Mouse (Mus musculus): ENCODE measurements around the gene Loxl4.

DNA sequence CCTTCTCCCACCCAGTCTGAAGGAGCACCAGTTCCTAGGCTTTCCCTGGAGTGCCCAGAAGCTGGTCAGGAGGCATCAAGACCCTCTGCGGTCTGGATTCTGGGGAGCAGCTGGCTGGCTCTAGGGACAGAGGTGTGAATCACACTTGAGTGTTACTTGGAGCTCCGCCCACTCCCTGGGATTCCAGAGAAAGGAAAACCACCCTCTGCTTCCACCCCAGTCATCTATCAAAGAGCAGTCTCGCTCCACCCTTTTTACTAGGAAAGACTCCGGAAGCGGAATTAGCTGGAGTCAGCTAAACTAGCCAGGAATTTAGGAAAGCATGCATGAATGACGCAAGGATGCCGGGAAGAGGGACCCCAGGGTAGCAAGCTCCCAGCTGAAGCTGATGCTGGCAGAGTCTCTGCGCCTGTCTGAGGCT is 18.9 kb upstream of the Loxl4 start:
- TF ChIP-seq CTCF (IDR thresholded peaks at IDR 0.05; ENCODE audit: extremely low read depth, insufficient read length, insufficient replicate concordance, low read depth, low read length) (no peak), POLR2A (IDR thresholded peaks at IDR 0.05; ENCODE audit: low read depth, low read length) (no peak)
